Mouse (Mus musculus): Measurements from ENCODE around the gene Pygo1. TPM values are rescaled to one million over a fixed set of nuclear protein-coding genes. Genes with fewer than 3 reads are reported as not detected.
A peak's percentile ranks its signal among the peaks of the same experiment; 100 is the strongest.

The Pygo1 gene
- polyA plus RNA-seq, 1 experiment, result 0.01 TPM

GRCm38 (mm10) chr9:72958521-72959450, 33.3 kb downstream of the Pygo1 start, which contains the start of the genes Dyx1c1 and Gm44503:
Dyx1c1 (plus strand) TSS chr9:72958785.
Gm44503 (plus strand) TSS chr9:72958852.
- H3K4me3 ChIP-seq, result no peak within 1 kb of the TSS
- TF ChIP-seq E2F4 (IDR thresholded peaks at IDR 0.05; ENCODE audit: insufficient read depth) (no peak), POLR2AphosphoS2 (IDR thresholded peaks at IDR 0.05; ENCODE audit: insufficient read length, low read depth) (no peak), POLR2A (IDR thresholded peaks at IDR 0.05; ENCODE audit: insufficient read length, low read depth) (no peak), MYOG (IDR thresholded peaks at IDR 0.05; ENCODE audit: control insufficient read depth in 1 of 3, insufficient read depth in 1 of 3, insufficient read length in 2 of 3, low read depth in 2 of 3) (no peak), USF1 (IDR thresholded peaks at IDR 0.05; ENCODE audit: low read depth) (no peak), SRF (IDR thresholded peaks at IDR 0.05; ENCODE audit: control insufficient read depth, insufficient read length, low read depth) (no peak), REST (IDR thresholded peaks at IDR 0.05; ENCODE audit: insufficient read depth, insufficient read length) (no peak), MAX (IDR thresholded peaks at IDR 0.05; ENCODE audit: low read depth) (no peak), MYOD1 (IDR thresholded peaks at IDR 0.05; ENCODE audit: control insufficient read depth in 1 of 3, insufficient read length in 2 of 3, low read depth in 2 of 3) (no peak), TCF12 (IDR thresholded peaks at IDR 0.05; ENCODE audit: insufficient read depth, poor library complexity, severe bottlenecking) (no peak), TCF3 (IDR thresholded peaks at IDR 0.05; ENCODE audit: insufficient read length, low read depth) (no peak), CEBPB (IDR thresholded peaks at IDR 0.05; ENCODE audit: insufficient read depth, poor library complexity, severe bottlenecking) (no peak)

DNA sequence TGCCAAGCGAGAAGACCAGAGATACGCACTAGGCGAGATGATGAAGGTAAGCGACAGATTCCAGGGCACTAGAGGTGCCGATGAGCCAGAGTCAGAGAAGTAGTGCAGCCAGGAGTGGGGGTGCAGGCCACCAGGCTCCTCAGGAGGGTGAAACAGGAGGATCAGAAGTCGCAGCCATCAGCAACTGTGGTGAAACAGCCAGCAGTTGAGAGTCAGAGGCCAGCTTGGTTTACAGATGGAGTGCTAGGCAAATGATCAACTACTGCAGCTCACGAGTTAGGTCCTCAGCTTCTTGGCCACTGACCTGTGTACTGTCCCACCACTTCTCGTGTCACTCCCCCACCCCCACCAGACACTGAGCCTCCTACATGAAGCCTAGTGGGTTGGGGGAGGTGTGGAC, 35.9 kb downstream of the Pygo1 start:
- Histone ChIP-seq H3K4me2 (ENCODE audit: low read depth) (peak overlapping the region; percentile 42), H3K79me2 (ENCODE audit: control insufficient read depth, insufficient read depth) (no peaks in the 10 kb centered on the region), H3K4me3 (no peak overlapping the region), H3K27me3 (ENCODE audit: control insufficient read depth, insufficient read depth, insufficient read length) (peaks cover 6% of the 10 kb centered on the region), H3ac (ENCODE audit: control insufficient read depth, insufficient read length) (no peak overlapping the region), H3K36me3 (ENCODE audit: control insufficient read depth, insufficient read depth) (no peaks in the 10 kb centered on the region)
- TF ChIP-seq SRF (IDR thresholded peaks at IDR 0.05; ENCODE audit: control insufficient read depth, insufficient read length, low read depth) (no peak), MYOD1 (IDR thresholded peaks at IDR 0.05; ENCODE audit: control insufficient read depth in 1 of 3, insufficient read length in 2 of 3, low read depth in 2 of 3) (no peak), CEBPB (IDR thresholded peaks at IDR 0.05; ENCODE audit: insufficient read depth, poor library complexity, severe bottlenecking) (no peak), POLR2A (IDR thresholded peaks at IDR 0.05; ENCODE audit: insufficient read length, low read depth) (no peak)

More at GRCm38 (mm10) chr9:72958521-72959450, 33.3 kb downstream of the Pygo1 start, which contains the start of the genes Dyx1c1 and Gm44503:
- H3K4me2 ChIP-seq (ENCODE audit: low read depth), result no peak within 1 kb of the TSS
- no peaks in the 10 kb centered on the region for H3K27me3 ChIP-seq (ENCODE audit: control insufficient read depth, insufficient read depth, insufficient read length)
- no peaks in the 10 kb centered on the region for H3K36me3 ChIP-seq (ENCODE audit: control insufficient read depth, insufficient read depth)
- no peaks in the 10 kb centered on the region for H3K79me2 ChIP-seq (ENCODE audit: control insufficient read depth, insufficient read depth)
- H3ac ChIP-seq (ENCODE audit: control insufficient read depth, insufficient read length), result no peak within 1 kb of the TSS

DNA sequence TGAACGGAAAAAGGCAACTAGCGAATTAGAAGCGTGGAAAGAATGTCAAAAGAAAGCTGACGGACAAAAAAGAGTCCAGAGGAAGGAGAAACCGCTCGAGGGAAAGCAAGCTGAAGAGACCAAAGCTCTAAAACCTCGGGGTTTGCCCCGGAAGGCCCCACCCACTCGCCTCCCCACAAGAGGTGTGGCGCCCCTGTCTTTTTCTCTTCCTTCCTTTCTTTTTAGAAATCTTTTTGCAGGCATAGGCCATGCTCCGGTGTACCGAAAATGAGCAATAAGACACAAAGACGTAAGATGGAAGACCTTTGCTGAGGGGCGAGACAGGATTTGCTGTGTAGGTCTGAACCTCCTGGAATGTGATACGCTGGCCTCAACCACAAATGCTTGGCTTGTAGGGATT, 36.5 kb downstream of the Pygo1 start:
- Histone ChIP-seq H3K36me3 (ENCODE audit: control insufficient read depth, insufficient read depth) (no peaks in the 10 kb centered on the region), H3K4me2 (ENCODE audit: low read depth) (peak overlapping the region; percentile 42), H3ac (ENCODE audit: control insufficient read depth, insufficient read length) (no peak overlapping the region), H3K79me2 (ENCODE audit: control insufficient read depth, insufficient read depth) (no peaks in the 10 kb centered on the region), H3K4me3 (no peak overlapping the region), H3K27me3 (ENCODE audit: control insufficient read depth, insufficient read depth, insufficient read length) (peaks cover 6% of the 10 kb centered on the region)
- TF ChIP-seq REST (IDR thresholded peaks at IDR 0.05; ENCODE audit: insufficient read depth, insufficient read length) (no peak), CEBPB (IDR thresholded peaks at IDR 0.05; ENCODE audit: insufficient read depth, poor library complexity, severe bottlenecking) (no peak), POLR2AphosphoS2 (IDR thresholded peaks at IDR 0.05; ENCODE audit: insufficient read length, low read depth) (no peak), MYOD1 (IDR thresholded peaks at IDR 0.05; ENCODE audit: control insufficient read depth in 1 of 3, insufficient read length in 2 of 3, low read depth in 2 of 3) (no peak), USF1 (IDR thresholded peaks at IDR 0.05; ENCODE audit: low read depth) (no peak), POLR2A (IDR thresholded peaks at IDR 0.05; ENCODE audit: insufficient read length, low read depth) (no peak), TCF12 (IDR thresholded peaks at IDR 0.05; ENCODE audit: insufficient read depth, poor library complexity, severe bottlenecking) (no peak), TCF3 (IDR thresholded peaks at IDR 0.05; ENCODE audit: insufficient read length, low read depth) (no peak), MAX (IDR thresholded peaks at IDR 0.05; ENCODE audit: low read depth) (no peak), E2F4 (IDR thresholded peaks at IDR 0.05; ENCODE audit: insufficient read depth) (no peak), MYOG (IDR thresholded peaks at IDR 0.05; ENCODE audit: control insufficient read depth in 1 of 3, insufficient read depth in 1 of 3, insufficient read length in 2 of 3, low read depth in 2 of 3) (no peak), SRF (IDR thresholded peaks at IDR 0.05; ENCODE audit: control insufficient read depth, insufficient read length, low read depth) (no peak)

GRCm38 (mm10) chr9:72968349-72969061, 43.1 kb downstream of the Pygo1 start:
- Histone ChIP-seq H3ac (ENCODE audit: control insufficient read depth, insufficient read length) (no peak overlapping the region), H3K36me3 (ENCODE audit: control insufficient read depth, insufficient read depth) (no peaks in the 10 kb centered on the region), H3K27me3 (ENCODE audit: control insufficient read depth, insufficient read depth, insufficient read length) (peaks cover 10% of the 10 kb centered on the region), H3K79me2 (ENCODE audit: control insufficient read depth, insufficient read depth) (no peaks in the 10 kb centered on the region), H3K4me2 (ENCODE audit: low read depth) (no peak overlapping the region), H3K4me3 (no peak overlapping the region)
- TF ChIP-seq REST (IDR thresholded peaks at IDR 0.05; ENCODE audit: insufficient read depth, insufficient read length) (no peak), E2F4 (IDR thresholded peaks at IDR 0.05; ENCODE audit: insufficient read depth) (no peak), POLR2A (IDR thresholded peaks at IDR 0.05; ENCODE audit: insufficient read length, low read depth) (no peak), CEBPB (IDR thresholded peaks at IDR 0.05; ENCODE audit: insufficient read depth, poor library complexity, severe bottlenecking) (no peak), POLR2AphosphoS2 (IDR thresholded peaks at IDR 0.05; ENCODE audit: insufficient read length, low read depth) (no peak), MYOG (IDR thresholded peaks at IDR 0.05; ENCODE audit: control insufficient read depth in 1 of 3, insufficient read depth in 1 of 3, insufficient read length in 2 of 3, low read depth in 2 of 3) (no peak), SRF (IDR thresholded peaks at IDR 0.05; ENCODE audit: control insufficient read depth, insufficient read length, low read depth) (no peak), TCF12 (IDR thresholded peaks at IDR 0.05; ENCODE audit: insufficient read depth, poor library complexity, severe bottlenecking) (no peak), MYOD1 (IDR thresholded peaks at IDR 0.05; ENCODE audit: control insufficient read depth in 1 of 3, insufficient read length in 2 of 3, low read depth in 2 of 3) (no peak)

Measured in myocyte (in vitro differentiated cells).